Mouse (Mus musculus) CH12.LX (cell line): ENCODE data around the gene Adamts7.

ENCODE experiments used
- CTCF ChIP-seq, 2 experiments: IDR thresholded peaks in 1 of 2; conservative IDR thresholded peaks in 1 of 2; 2 replicates each; pipeline ENCODE4 v1.5.1; 2011 to 2012; ENCODE audit warnings: low read depth in 2 of 2, low read length in 2 of 2, improper control_type of control experiment in 1 of 2, inconsistent platforms in 1 of 2, mild to moderate bottlenecking in 1 of 2, moderate library complexity in 1 of 2
- UBTF ChIP-seq: IDR thresholded peaks from 2 replicates; pipeline ENCODE4 v1.6.1; 2012; ENCODE audit warnings: low read depth, mild to moderate bottlenecking, inconsistent platforms, low read length, improper control_type of control experiment, moderate library complexity

- TF ChIP-seq UBTF (no peak), CTCF (conservative IDR thresholded peaks at IDR 0.05 in 1 of 2, IDR thresholded peaks at IDR 0.05 in 1 of 2; ENCODE audit: low read depth in 2 of 2, low read length in 2 of 2) (no peak)
Observed at GRCm38 (mm10) chr9:90188893-90189292, 26.0 kb downstream of the Adamts7 start.
